Mouse (Mus musculus) thymus, adult 2 months (tissue): Measurements from ENCODE around the gene Pkn1. TPM values are rescaled to one million over a fixed set of nuclear protein-coding genes. Genes with fewer than 3 reads are reported as not detected.

Experiments
- DNase-seq: peaks from one replicate; pipeline ENCODE4 v3.0.0; 2021
- H3K27ac ChIP-seq: fragments of 200-500 bp; 2 replicates; pipeline ENCODE4 v1.5.1; 2012; ENCODE audit warnings: low read length, control low read depth; ENCODE audit not compliant: control insufficient read depth, insufficient read depth
- H3K27me3 ChIP-seq: fragments of 200-500 bp; 2 replicates; pipeline ENCODE4 v1.6.1; 2012; ENCODE audit warnings: mild to moderate bottlenecking, low read length, moderate library complexity, mixed read lengths; ENCODE audit not compliant: control insufficient read depth, insufficient read depth
- H3K36me3 ChIP-seq: fragments of 200-500 bp; 2 replicates; pipeline ENCODE4 v1.6.1; 2012; ENCODE audit warnings: mild to moderate bottlenecking, low read length, moderate library complexity; ENCODE audit not compliant: control insufficient read depth, insufficient read depth
- H3K4me1 ChIP-seq: fragments of 200-500 bp; replicated peaks from 2 replicates; pipeline ENCODE4 v1.6.1; 2012; ENCODE audit warnings: low read length; ENCODE audit not compliant: control insufficient read depth, insufficient read depth
- H3K4me3 ChIP-seq: fragments of 200-500 bp; 2 replicates; pipeline ENCODE4 v1.5.1; 2012; ENCODE audit warnings: mild to moderate bottlenecking, low read length, control low read depth, moderate library complexity; ENCODE audit not compliant: control insufficient read depth, insufficient read depth
- CTCF ChIP-seq: fragments of 200-500 bp; IDR thresholded peaks from 2 replicates; pipeline ENCODE4 v1.5.1; 2012; ENCODE audit warnings: mild to moderate bottlenecking, control low read depth, low read length, moderate library complexity, borderline replicate concordance; ENCODE audit not compliant: control insufficient read depth, poor library complexity, insufficient read depth; ENCODE audit errors: extremely low read depth
- POLR2A ChIP-seq: fragments of 200-500 bp; IDR thresholded peaks from 2 replicates; pipeline ENCODE4 v1.6.1; 2012; ENCODE audit warnings: mild to moderate bottlenecking, low read length, control low read depth, moderate library complexity; ENCODE audit not compliant: control insufficient read depth, poor library complexity, insufficient read depth; ENCODE audit errors: extremely low read depth
- WGBS: fragments of 180-500 bp; shearing (Covaris S2); methylation state at CpG from one replicate; pipeline ENCODE4 v1.1.7; 2018; 5-methylcytosine and 5-hydroxymethylcytosine counted together
- polyA plus RNA-seq: library from polyadenylated mRNA; depleted of rRNA; stranded (reverse); fragments of >200 nt; gene quantifications from 2 replicates; pipeline ENCODE4 v1.2.3, GENCODE M21; 2012

Gene Pkn1
- polyA plus RNA-seq, 1 experiment = 324 TPM

GRCm38 (mm10) chr8:83700423-83701085 is 1.6 kb upstream of the Pkn1 start:
- WGBS = 80% methylated on average over 9 of the region's 9 CpGs
- no peak for DNase-seq
- H3K36me3 ChIP-seq = no peaks in the 10 kb centered on the region
- H3K27me3 ChIP-seq = no peaks in the 10 kb centered on the region
- H3K4me3 ChIP-seq = no peak overlapping the region
- H3K4me1 ChIP-seq = peaks cover 25% of the 10 kb centered on the region
- peak overlapping the region; percentile 37; the same call in 1 of the 2 replicates for H3K27ac ChIP-seq
- no peak for TF ChIP-seq CTCF
- TF ChIP-seq POLR2A = no peak

GRCm38 (mm10) chr8:83699566-83699965 is 587 bp upstream of the Pkn1 start:
- Histone ChIP-seq H3K36me3 (no peaks in the 10 kb centered on the region), H3K27me3 (no peaks in the 10 kb centered on the region), H3K27ac (peak overlapping the region; percentile 97), H3K4me3 (peak overlapping the region; percentile 81), H3K4me1 (peaks cover 35% of the 10 kb centered on the region)
- peak; percentile 46 for DNase-seq
- TF ChIP-seq CTCF = no peak
- no peak for TF ChIP-seq POLR2A
- 6% methylated on average over 9 of the region's 9 CpGs for WGBS

- DNase-seq = peak; percentile 78
- H3K27ac ChIP-seq = peak overlapping the region; percentile 63
- TF ChIP-seq POLR2A = peak; percentile 38; the same call in 1 of the 2 replicates
- no peak for TF ChIP-seq CTCF
- no peaks in the 10 kb centered on the region for H3K27me3 ChIP-seq
- H3K4me1 ChIP-seq = peaks cover 48% of the 10 kb centered on the region
- under 1% methylated on average over 15 of the region's 15 CpGs for WGBS
- H3K4me3 ChIP-seq = peak overlapping the region; percentile 81
- H3K36me3 ChIP-seq = no peaks in the 10 kb centered on the region
Measured at GRCm38 (mm10) chr8:83698291-83698660, 703 bp downstream of the Pkn1 start.

- 25% methylated on average over 19 of the region's 19 CpGs for WGBS
- TF ChIP-seq CTCF = no peak
- TF ChIP-seq POLR2A = no peak
- H3K4me1 ChIP-seq = peaks cover 48% of the 10 kb centered on the region
- H3K4me3 ChIP-seq = peak overlapping the region; percentile 81
- H3K27me3 ChIP-seq = no peaks in the 10 kb centered on the region
- peaks cover 4% of the 10 kb centered on the region for H3K36me3 ChIP-seq
- DNase-seq = no peak
- peak overlapping the region; percentile 45 for H3K27ac ChIP-seq
Measured at GRCm38 (mm10) chr8:83697374-83698220, 1.4 kb downstream of the Pkn1 start.

- H3K27ac ChIP-seq = peak overlapping the region; percentile 60
- WGBS = 54% methylated on average over 10 of the region's 17 CpGs
- H3K4me1 ChIP-seq = peaks cover 48% of the 10 kb centered on the region
Measured at GRCm38 (mm10) chr8:83695351-83696106, 3.5 kb downstream of the Pkn1 start.

GRCm38 (mm10) chr8:83694369-83695160 is 4.4 kb downstream of the Pkn1 start:
- H3K4me3 ChIP-seq = no peak overlapping the region
- TF ChIP-seq CTCF (no peak), POLR2A (no peak)
- 63% methylated on average over 11 of the region's 11 CpGs for WGBS
- H3K27me3 ChIP-seq = no peaks in the 10 kb centered on the region
- peaks cover 44% of the 10 kb centered on the region for H3K4me1 ChIP-seq
- H3K36me3 ChIP-seq = peaks cover 33% of the 10 kb centered on the region
- no peak for DNase-seq
- H3K27ac ChIP-seq = peak overlapping the region; percentile 55

More at GRCm38 (mm10) chr8:83695351-83696106, 3.5 kb downstream of the Pkn1 start:
- peak; percentile 47 for DNase-seq
- TF ChIP-seq CTCF (no peak), POLR2A (no peak)
- H3K36me3 ChIP-seq = peaks cover 24% of the 10 kb centered on the region
- H3K27me3 ChIP-seq = no peaks in the 10 kb centered on the region
- H3K4me3 ChIP-seq = no peak overlapping the region
